Mouse (Mus musculus): ENCODE results near the gene Psma7.

Gene Psma7

GRCm38 (mm10) chr2:180042256-180042857 is at the start of gene Psma7, which contains the start of gene Ss18l1:
Gene Psma7, minus strand, starts transcription at chr2:180042433.
Gene Ss18l1, plus strand, starts transcription at chr2:180042509.
- in situ Hi-C loops (cut with MboI, MseI) = no loop called here

DNA sequence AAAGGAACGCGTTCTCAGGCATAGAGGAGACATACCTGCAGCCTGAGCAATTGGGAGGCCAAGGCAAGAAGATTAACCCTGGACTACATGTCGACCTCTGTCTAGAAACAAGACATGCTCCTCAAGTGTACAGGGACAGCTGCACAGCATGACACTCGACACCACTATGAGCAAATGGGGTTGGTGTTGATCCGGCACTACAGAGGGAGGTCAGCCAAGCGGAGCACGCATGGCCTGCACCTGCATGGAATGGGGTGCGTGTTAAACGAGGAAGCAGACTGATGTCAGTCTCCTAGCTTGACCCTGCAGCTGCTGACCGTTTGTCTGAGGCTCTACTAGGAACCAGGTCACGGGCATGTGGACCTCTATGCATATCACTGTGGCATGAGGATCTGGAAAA is 48.1 kb upstream of the Psma7 start:
- in situ Hi-C loops (cut with MboI, MseI) = no loop called here

DNA sequence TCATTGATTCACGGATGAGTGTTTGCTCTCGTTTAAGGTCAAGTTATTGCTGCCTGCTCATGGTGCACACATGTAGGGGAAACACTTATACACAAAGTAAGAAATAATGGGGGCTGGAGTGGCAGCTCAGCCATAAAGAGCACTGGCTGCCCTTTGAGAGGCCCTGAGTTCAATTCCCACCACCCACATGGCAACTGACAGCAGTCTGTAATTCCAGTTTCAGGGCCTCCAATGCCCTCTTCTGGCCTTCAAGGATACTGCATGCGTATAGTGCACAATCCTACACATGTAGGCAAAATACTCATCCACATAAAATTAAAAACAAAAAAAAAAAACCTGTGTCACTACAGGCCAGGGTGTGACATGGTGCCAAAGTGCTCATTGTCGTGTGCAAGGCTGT is 45.2 kb upstream of the Psma7 start:
- in situ Hi-C loops (cut with MboI, MseI) = no loop called here

DNA sequence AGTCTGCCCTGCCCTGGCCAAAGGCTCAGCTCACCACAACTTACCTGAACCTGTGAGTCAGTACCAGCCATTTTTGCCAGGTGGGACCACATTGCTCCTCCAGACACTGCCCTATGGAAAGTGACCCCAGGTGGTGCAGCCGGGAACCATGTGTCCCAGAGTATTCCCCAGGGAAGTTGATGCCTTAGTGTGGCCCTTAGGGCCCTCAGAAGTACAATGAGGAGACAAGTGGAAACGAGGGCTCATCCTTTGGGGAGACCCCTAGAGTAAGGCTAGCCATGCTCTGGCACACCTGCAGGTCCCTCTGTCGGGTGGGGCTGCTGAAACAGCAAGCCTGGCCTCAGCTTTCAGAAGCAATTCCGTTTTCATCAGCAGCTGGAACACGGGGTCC is 44.4 kb upstream of the Psma7 start:
- in situ Hi-C loops (cut with MboI, MseI) = no loop called here

DNA sequence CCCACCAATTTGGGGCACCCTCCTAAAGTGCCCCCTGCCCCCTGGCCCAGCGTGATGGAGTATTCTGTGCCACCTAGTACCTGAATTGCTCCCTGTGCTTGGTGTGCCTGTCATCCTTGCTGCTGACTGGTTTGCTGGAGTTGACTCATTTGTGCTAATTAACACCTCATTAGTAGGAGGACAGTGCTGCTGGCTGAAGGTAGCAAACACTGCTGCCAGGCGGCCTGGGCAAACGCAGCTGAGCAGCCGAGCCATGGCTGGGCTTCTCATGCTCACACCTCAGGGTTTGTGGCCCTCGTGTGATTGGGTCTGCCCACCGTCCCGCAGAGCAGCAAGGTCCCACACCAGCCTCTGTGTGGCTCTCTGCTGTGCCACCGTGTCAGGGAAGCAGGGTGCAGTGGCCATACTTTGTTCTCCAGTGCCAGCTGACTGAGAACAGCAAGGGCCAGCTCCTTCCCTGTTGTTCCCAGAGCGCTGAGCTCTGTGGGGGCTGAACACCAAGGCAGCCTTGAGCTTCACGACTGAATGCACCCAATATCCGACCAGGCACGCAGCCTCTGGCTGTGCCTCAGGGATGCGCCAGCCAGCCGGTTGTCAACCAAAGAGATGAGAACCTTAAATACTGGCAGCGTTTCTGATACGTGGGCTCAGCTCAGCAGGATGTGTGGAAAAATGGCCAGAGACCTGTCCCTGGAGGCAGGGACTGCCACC is 43.8 kb upstream of the Psma7 start:
- in situ Hi-C loops (cut with MboI, MseI) = no loop called here

DNA sequence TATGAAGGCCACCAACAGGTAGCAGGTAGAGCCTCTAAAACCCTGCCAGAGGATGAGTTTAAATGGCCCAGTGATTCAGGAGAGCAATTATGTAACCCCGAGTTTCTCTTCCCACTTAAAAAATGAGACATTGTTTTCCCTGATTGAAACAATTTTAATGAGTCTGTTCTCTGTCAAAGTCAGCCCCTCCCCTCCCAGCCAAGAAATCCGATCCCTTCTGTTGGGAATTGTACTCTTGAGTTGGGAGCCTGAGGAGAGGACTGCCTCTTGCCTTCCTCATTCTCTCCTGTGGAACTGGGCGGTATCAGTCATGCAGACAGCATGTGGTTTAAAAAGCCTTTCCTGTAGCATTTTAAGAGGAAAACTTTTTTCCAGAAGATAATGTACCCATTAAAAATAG is 42.3 kb upstream of the Psma7 start:
- in situ Hi-C loops (cut with MboI, MseI) = no loop called here

- in situ Hi-C loops (cut with MboI, MseI) = no loop called here
Measured at GRCm38 (mm10) chr2:180083063-180083462, 40.8 kb upstream of the Psma7 start.

DNA sequence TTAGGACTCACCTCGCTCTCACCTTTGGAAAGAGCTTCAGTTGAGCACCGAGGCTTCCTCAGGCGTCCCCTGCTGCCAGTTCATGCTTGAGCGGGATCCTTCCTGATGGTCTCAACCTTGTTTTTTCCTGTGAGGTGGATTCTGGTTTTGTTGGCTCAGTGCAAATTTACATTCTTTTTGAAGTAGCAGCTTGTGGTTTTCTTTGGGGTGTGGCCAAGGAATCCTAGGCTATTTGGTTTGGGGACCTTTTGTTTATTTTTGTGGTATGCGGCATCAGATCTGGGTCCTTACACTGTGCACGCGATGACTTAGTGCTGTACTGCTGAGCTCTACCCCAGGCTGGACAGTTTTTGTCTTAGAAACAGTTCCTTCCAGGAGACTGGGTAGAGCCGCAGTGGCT is 38.4 kb upstream of the Psma7 start:
- in situ Hi-C loops (cut with MboI, MseI) = no loop called here

- in situ Hi-C loops (cut with MboI, MseI) = no loop called here
Measured at GRCm38 (mm10) chr2:180077622-180078021, 35.4 kb upstream of the Psma7 start.

GRCm38 (mm10) chr2:180072886-180073285 is 30.7 kb upstream of the Psma7 start:
- in situ Hi-C loops (cut with MboI, MseI) = no loop called here

DNA sequence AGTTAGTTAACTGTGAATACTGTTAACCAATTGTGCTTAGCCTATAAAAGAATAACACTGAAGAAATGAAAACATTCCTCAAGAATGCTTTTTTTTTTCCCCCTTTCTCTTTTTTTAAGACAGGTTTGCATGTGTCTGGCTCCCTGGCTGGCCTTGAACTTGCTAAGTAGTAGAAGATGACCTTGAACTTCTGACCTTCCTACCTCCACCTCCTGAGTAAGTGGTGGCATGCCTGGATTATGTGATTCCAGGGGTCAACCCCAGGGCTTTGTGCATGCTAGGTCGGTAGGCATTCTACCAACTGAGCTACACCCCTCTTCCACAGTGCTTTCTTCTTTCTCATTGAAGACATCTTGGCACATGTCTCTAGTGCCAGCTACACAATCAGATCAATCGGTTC is 29.4 kb upstream of the Psma7 start:
- in situ Hi-C loops (cut with MboI, MseI) = no loop called here

DNA sequence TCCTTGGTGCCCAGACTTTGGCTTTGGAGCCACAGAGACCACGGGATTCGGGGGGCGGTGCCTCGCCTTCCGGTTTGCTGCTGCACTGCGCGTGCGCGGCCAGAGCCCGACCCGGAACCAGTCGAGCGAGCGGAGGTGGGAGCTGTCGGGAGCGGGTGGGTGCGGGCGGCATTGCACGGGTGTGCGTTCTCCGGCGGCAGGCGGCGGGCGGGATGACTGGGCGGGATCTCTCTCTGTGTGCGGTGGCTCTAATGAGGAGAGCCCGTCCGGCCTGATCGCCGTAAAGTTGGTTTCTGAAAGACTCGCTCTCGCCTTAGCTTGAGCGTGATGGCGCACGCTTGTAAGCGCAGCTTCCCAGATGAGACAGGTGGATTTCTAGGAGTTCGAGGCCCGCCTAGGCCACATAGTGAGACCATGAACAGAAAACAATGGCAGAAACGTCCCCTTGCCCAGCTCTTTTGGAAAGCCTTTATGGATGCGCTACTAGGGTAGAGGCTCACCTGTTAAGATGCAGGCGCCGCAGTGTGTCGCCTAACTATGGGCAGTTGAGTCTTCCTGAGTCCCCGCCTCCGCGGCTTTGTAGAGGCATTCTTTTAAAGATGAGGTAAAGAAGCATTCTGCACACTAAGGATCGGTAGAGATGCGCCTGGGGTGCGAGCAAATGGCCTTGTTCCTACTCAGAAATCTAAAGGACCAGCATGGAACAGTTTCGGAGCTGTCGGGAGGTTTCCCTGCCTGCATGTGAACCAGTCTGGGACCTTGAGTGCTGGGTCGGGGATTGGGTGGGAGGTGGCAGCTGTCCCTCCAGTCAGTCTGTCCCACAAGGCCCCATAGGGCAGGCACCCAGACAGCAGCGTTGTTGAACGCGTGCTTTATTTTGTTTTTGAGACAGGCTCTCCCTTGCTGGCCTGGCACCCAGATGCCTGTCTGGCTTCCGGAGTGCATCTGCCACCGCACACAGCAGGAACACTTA is 28.5 kb upstream of the Psma7 start, which contains the start of gene Mtg2:
TSS of gene Mtg2 (plus strand) at position 108 of the 973 bp plus-strand sequence.
- in situ Hi-C loops (cut with MboI, MseI) = no loop called here

DNA sequence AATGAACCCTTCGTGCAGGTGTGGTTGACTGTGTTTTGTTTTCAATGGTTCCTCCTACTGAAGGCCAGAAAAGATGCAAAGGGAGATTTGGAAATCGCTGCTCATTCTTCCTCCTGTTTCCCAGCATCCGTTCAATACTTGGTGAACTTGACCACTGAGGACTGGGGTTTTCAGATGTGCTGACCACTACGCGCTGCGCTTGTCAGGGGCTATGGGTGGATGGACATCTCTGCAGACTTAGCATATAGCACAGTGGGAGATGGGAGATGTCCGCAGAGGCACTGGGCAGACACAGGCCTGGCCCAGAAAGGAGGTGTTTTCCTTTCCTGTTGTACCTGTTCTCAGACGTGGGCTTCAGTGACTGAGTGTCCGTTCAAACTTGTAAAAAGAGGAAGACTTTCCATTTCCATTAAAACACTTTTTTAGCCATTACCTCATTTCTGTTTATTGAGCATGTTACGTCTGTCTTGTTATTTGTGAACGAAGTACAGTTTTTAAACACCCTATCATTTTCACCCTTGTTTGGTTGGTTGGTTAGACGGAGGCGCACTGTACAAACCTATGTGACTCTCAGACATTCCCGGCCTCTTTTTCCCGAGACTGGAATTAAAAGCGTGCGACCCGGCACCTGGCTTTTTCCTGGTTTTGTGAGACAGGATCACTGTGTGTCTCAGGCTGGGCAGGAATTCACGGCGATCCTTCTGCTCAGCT is 27.7 kb upstream of the Psma7 start:
- in situ Hi-C loops (cut with MboI, MseI) = no loop called here

- in situ Hi-C loops (cut with MboI, MseI) = no loop called here
Measured at GRCm38 (mm10) chr2:180063338-180064131, 21.3 kb upstream of the Psma7 start.

DNA sequence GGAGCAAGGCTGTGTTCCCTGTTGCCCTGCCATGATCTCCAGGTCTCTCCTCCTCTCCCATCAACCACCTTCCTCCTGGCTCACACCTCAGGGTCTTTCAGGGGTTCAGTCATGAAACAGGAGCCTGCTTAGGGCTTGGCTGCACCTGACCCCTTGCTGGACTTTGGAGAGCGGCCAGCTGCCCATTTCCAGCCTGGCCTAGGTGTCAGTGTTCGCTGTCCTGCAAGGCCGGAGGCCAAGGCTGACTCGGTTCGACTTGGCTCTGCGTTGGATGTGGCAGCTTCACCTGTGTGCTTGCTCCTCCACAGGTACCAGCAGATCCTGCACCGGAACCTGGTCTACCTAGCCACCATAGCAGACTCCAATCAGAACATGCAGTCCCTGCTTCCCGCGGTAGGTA is 10.8 kb upstream of the Psma7 start:
- in situ Hi-C loops (cut with MboI, MseI) = no loop called here

DNA sequence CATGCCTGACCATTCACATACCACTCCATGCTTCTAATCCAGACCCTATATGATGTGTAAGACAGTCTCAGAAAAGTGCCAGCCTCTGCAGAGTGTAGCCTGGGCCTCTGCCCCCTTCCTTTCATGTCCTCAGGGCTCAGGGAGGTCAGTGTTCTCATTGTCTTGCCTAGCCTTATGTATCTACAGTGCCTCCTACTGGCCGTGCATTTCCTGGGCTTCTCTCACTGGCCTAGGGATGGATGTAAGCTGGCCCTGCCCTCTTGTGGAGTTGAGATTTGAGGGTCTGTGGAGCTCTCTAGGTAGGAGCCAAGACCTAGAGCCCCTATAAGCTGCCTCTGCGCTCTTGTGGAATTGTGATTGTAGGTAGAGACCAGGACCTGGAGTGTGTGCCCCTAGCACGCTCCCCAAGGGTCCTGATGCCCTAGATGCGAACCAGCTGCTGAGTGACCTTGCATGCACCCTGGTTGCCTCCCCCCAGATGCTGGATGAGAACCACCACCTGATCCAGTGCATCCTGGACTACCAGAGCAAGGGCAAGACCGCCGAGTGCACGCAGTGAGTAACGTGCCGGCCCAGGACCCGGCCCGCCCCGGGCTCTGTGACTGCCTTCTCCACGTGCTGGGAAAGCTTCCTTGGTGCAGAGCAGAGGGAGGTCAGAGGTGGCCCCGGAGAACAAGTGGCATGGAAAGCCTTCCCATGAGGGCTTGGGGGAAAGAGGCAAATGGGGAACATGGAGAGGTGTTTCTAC is 9.9 kb upstream of the Psma7 start:
- in situ Hi-C loops (cut with MboI, MseI) = no loop called here

DNA sequence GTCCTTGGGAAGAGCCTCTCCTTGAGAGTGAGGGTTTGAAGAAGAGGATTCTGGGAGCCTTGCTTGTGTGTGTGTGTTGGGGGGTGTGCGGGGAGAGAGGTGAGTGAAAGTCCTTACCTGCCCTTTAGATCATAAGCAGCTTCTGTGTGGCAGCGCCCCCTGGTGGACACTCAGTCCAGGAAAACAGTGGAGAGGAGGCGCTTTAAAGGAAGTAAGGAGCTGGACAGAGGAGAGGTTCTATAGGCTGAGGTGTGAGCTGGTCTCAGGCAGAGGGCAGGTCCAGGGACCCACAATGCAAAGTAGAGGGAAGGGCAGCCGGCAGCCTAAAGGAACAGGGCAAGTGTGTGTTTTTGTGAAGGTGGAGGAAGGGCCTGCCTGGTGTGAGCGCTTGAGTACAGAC is 8.8 kb upstream of the Psma7 start:
- in situ Hi-C loops (cut with MboI, MseI) = no loop called here

DNA sequence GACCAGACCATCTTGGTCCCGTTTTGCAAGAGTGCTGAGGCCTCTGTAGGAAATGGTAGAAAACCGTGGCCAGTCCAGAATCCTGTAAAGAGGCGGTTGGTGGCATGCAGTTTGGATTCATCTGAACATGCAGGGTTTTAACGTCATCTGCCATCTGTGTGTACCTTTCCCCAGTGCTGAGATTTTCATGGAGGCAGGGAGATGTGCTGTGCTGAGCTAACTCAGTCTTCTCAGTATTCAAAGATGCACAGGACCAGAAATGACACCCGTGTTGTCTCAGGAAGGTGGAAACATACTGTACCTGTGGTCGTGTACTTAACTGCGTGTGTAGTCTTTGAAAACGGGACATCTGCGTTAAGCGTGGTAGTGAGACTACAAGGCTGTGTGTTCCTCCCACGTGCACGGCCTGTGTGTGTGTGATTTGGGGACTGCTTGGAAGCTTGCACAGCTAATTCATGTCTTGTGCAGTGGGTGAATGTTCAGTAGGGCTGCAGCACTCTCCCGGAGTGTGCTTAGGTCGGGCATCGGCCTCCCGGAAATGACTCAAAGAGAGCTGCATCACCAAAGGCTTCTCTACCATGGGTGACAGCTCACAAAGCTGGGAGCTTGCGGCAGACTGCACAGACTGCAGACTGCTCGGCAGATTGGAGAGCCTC is 5.9 kb upstream of the Psma7 start:
- in situ Hi-C loops (cut with MboI, MseI) = loop anchor here (5.0 kb wide), 1 partner anchor 131 kb away; no protein-coding TSS in a partner anchor

DNA sequence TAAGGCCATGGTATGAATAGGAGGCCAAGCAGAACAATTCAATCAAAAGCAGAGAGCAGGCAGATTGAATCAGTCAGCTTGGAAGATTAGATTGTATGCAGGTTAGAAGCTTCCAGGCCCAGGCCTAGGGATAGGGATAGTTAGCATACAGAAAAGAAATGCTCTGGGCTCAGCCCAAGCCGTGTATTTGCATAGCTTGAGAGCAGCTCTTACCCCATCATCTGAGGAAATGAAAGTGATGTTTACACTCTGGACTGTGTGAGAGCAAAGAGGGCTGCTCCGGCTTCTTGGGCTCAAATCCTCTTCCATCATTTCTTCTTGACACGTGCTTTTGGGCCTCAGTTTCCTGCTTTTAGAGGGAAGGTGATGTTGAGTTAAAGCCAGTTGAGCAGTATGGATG is 5.3 kb upstream of the Psma7 start:
- in situ Hi-C loops (cut with MboI, MseI) = loop anchor here (5.0 kb wide), 1 partner anchor 130 kb away; no protein-coding TSS in a partner anchor
